Mouse (Mus musculus) intestine, embryonic 14.5 days (tissue): ENCODE measurements at regions not wholly inside any gene's neighbourhood (a gene's known extent, or its start where the extent isn't known, plus 50 kb on each side); places are given as distances from the start of the nearest gene placed in this dataset.

ENCODE experiments used
- ATAC-seq: fragments of 200-750 bp; cut with Nextera tagmentation; replicated peaks from 2 replicates; pipeline ENCODE4 v1.8.0; 2017; ENCODE audit warnings: low read depth, moderate number of reproducible peaks, moderate TSS enrichment, moderate library complexity; ENCODE audit not compliant: low FRiP score, low TSS enrichment
- DNase-seq: peaks from one replicate; pipeline ENCODE4 v3.0.0-alpha.2; 2018; ENCODE audit warnings: low spot score
- H3K27ac ChIP-seq: fragments of 300-500 bp; sonication (generic); 2 replicates; pipeline ENCODE4 v1.5.1; 2014; ENCODE audit warnings: low read depth, mild to moderate bottlenecking, control low read depth
- H3K27me3 ChIP-seq: fragments of 300-500 bp; sonication (generic); replicated peaks from 2 replicates; pipeline ENCODE4 v1.6.1; 2014; ENCODE audit warnings: low read length, control low read depth; ENCODE audit not compliant: control insufficient read depth, insufficient read depth
- H3K36me3 ChIP-seq: fragments of 300-500 bp; sonication (generic); 2 replicates; pipeline ENCODE4 v1.6.1; 2014; ENCODE audit warnings: low read length, control low read depth; ENCODE audit not compliant: control insufficient read depth, insufficient read depth
- H3K4me1 ChIP-seq: fragments of 300-500 bp; sonication (generic); replicated peaks from 2 replicates; pipeline ENCODE4 v1.6.1; 2014; ENCODE audit warnings: low read length, control low read depth, mixed read lengths; ENCODE audit not compliant: control insufficient read depth, insufficient read depth
- H3K4me2 ChIP-seq: fragments of 300-500 bp; sonication (generic); 2 replicates; pipeline ENCODE4 v1.6.1; 2014; ENCODE audit warnings: low read length
- H3K4me3 ChIP-seq: fragments of 300-500 bp; sonication (generic); 2 replicates; pipeline ENCODE4 v1.5.1; 2014; ENCODE audit warnings: low read depth, low read length, control low read depth, mixed read lengths
- H3K9ac ChIP-seq: fragments of 300-500 bp; sonication (generic); 2 replicates; pipeline ENCODE4 v1.6.1; 2014; ENCODE audit warnings: mild to moderate bottlenecking, low read length
- H3K9me3 ChIP-seq: fragments of 300-500 bp; sonication (generic); 2 replicates; pipeline ENCODE4 v1.6.1; 2016; ENCODE audit warnings: low read length, control low read depth; ENCODE audit not compliant: control insufficient read depth
- WGBS: fragments of 180-500 bp; shearing (Covaris S2); extraction: QIAGEN DNeasy Blood & Tissue Kit; methylation state at CpG from one replicate; pipeline ENCODE4 v1.1.7; 2014; 5-methylcytosine and 5-hydroxymethylcytosine counted together

GRCm38 (mm10) chr6:98178005-98178404, 164.5 kb downstream of the Gm765 start:
- ATAC-seq: no peak
- Histone ChIP-seq H3K27me3 (no peaks in the 10 kb centered on the region), H3K36me3 (no peaks in the 10 kb centered on the region), H3K9me3 (no peaks in the 10 kb centered on the region), H3K4me1 (peaks cover 3% of the 10 kb centered on the region; the same call in 1 of the 2 replicates), H3K9ac (no peak overlapping the region), H3K4me3 (no peak overlapping the region), H3K4me2 (no peak overlapping the region), H3K27ac (no peak overlapping the region)
- WGBS: 23% methylated on average over 2 of the region's 2 CpGs
- DNase-seq: no peak

- Histone ChIP-seq H3K9ac (no peak overlapping the region), H3K27ac (no peak overlapping the region), H3K9me3 (no peaks in the 10 kb centered on the region), H3K4me3 (no peak overlapping the region), H3K4me1 (no peaks in the 10 kb centered on the region), H3K36me3 (no peaks in the 10 kb centered on the region), H3K4me2 (no peak overlapping the region), H3K27me3 (no peaks in the 10 kb centered on the region)
- ATAC-seq (no peak), DNase-seq (no peak)
- WGBS: 69% methylated on average over 12 of the region's 12 CpGs
These were observed 193.3 kb downstream of the Gm765 start for GRCm38 (mm10) chr6:98149043-98149813.

GRCm38 (mm10) chr6:98147855-98148254, 194.7 kb downstream of the Gm765 start:
- Histone ChIP-seq H3K9ac (no peak overlapping the region), H3K9me3 (no peaks in the 10 kb centered on the region), H3K27ac (no peak overlapping the region), H3K4me1 (no peaks in the 10 kb centered on the region), H3K36me3 (no peaks in the 10 kb centered on the region), H3K27me3 (no peaks in the 10 kb centered on the region), H3K4me2 (no peak overlapping the region), H3K4me3 (no peak overlapping the region)
- no peak for ATAC-seq
- 89% methylated on average over 5 of the region's 5 CpGs for WGBS
- DNase-seq: no peak

GRCm38 (mm10) chr6:98132931-98133330, 209.6 kb downstream of the Gm765 start:
- DNase-seq: no peak
- Histone ChIP-seq H3K4me2 (no peak overlapping the region), H3K36me3 (no peaks in the 10 kb centered on the region), H3K9me3 (no peaks in the 10 kb centered on the region), H3K4me1 (no peaks in the 10 kb centered on the region), H3K4me3 (no peak overlapping the region), H3K27ac (no peak overlapping the region), H3K9ac (no peak overlapping the region), H3K27me3 (no peaks in the 10 kb centered on the region)
- WGBS: 24% methylated on average over 2 of the region's 2 CpGs
- no peak for ATAC-seq

GRCm38 (mm10) chr6:98125434-98125833, 217.1 kb downstream of the Gm765 start:
- Histone ChIP-seq H3K27me3 (no peaks in the 10 kb centered on the region), H3K9me3 (no peaks in the 10 kb centered on the region), H3K27ac (no peak overlapping the region), H3K9ac (no peak overlapping the region), H3K36me3 (no peaks in the 10 kb centered on the region), H3K4me3 (no peak overlapping the region), H3K4me2 (no peak overlapping the region), H3K4me1 (no peaks in the 10 kb centered on the region)
- DNase-seq: no peak
- no peak for ATAC-seq
- WGBS: 34% methylated on average over 7 of the region's 7 CpGs

- Histone ChIP-seq H3K9me3 (no peaks in the 10 kb centered on the region), H3K4me2 (no peak overlapping the region), H3K4me3 (no peak overlapping the region), H3K27me3 (no peaks in the 10 kb centered on the region), H3K4me1 (peaks cover 10% of the 10 kb centered on the region; the same call in 1 of the 2 replicates), H3K36me3 (no peaks in the 10 kb centered on the region), H3K9ac (no peak overlapping the region), H3K27ac (peak overlapping the region; percentile 62; the same call in 1 of the 2 replicates)
- DNase-seq: no peak
- 52% methylated on average over 9 of the region's 9 CpGs for WGBS
- ATAC-seq: no peak
These were observed 224.0 kb downstream of the Gm765 start for GRCm38 (mm10) chr6:98118355-98119150.

GRCm38 (mm10) chr6:98114327-98115134, 228.0 kb downstream of the Gm765 start:
- WGBS: 25% methylated on average over 9 of the region's 9 CpGs
- Histone ChIP-seq H3K27ac (no peak overlapping the region), H3K4me1 (peaks cover 12% of the 10 kb centered on the region; the same call in 1 of the 2 replicates), H3K36me3 (no peaks in the 10 kb centered on the region), H3K4me2 (no peak overlapping the region), H3K9ac (no peak overlapping the region), H3K4me3 (no peak overlapping the region), H3K27me3 (no peaks in the 10 kb centered on the region), H3K9me3 (no peaks in the 10 kb centered on the region)
- no peak for DNase-seq
- ATAC-seq: no peak

- Histone ChIP-seq H3K4me1 (peaks cover 12% of the 10 kb centered on the region; the same call in 1 of the 2 replicates), H3K9ac (no peak overlapping the region), H3K36me3 (no peaks in the 10 kb centered on the region), H3K4me3 (no peak overlapping the region), H3K27ac (no peak overlapping the region), H3K27me3 (no peaks in the 10 kb centered on the region), H3K4me2 (peak overlapping the region; percentile 38), H3K9me3 (no peaks in the 10 kb centered on the region)
- DNase-seq (no peak), ATAC-seq (no peak)
- WGBS: 33% methylated on average over 7 of the region's 7 CpGs
These were observed 228.8 kb downstream of the Gm765 start for GRCm38 (mm10) chr6:98113708-98114107.
